Mouse (Mus musculus) large intestine, adult 2 months (tissue): ENCODE measurements around the gene Gm20867. TPM values are rescaled to one million over a fixed set of nuclear protein-coding genes. Genes with fewer than 3 reads are reported as not detected.
"Not testable (repeated sequence)": the region's sequence is repeated elsewhere in the genome, so short reads cannot be mapped to it uniquely, and the experiment has no call there.

Experiments used
- DNase-seq: peaks from one replicate; pipeline ENCODE4 v3.0.0-alpha.2; 2012; ENCODE audit warnings: low read depth, low spot score
- WGBS: fragments of 180-500 bp; shearing (Covaris S2); methylation state at CpG from one replicate; pipeline ENCODE4 v1.1.7; 2018; 5-methylcytosine and 5-hydroxymethylcytosine counted together
- polyA plus RNA-seq: library from polyadenylated mRNA; depleted of rRNA; stranded (reverse); fragments of >200 nt; gene quantifications from 2 replicates; pipeline ENCODE4 v1.2.3, GENCODE M21; 2012; rRNA removed

The Gm20867 gene
- polyA plus RNA-seq: not detected in 2 replicates

DNA sequence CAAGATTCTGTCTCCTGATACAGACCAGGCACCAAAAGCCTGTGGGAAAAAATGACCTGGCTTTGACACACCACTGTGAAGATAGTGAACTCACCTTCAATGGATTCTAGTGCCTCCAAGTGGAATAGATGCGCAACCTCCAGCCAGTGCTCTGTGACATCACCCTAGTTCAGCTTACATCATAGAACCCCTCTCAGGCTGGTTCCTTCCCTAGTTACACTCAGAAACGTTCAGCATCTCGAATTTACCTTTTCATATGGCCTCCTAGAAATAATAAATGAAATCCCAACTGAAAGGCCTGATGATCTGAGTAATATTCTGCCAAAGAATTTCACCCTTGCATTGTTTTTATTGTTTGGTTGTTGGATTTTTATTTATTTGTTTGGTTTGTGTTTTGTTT lies at the start of gene Gm20867:
TSS of gene Gm20867 (minus strand) at position 101 of the 400 bp plus-strand sequence.
- DNase-seq: not testable (repeated sequence)
- WGBS: no CpG with 5 or more reads among the region's 3 CpGs

Other genes with a start within 250 kb of the Gm20867 start
- gene Gm29564, start 249.8 kb upstream of the Gm20867 start, polyA plus RNA-seq: not detected in 2 replicates